Mouse (Mus musculus) myocyte (in vitro differentiated cells): ENCODE results near the gene Msi1.

Experiments used
- E2F4 ChIP-seq: IDR thresholded peaks from one replicate; pipeline ENCODE4 v1.6.1; 2011; ENCODE audit warnings: mild to moderate bottlenecking, control low read depth, moderate library complexity; ENCODE audit not compliant: insufficient read depth
- MAX ChIP-seq: IDR thresholded peaks from one replicate; pipeline ENCODE4 v1.6.1; 2011; ENCODE audit warnings: low read depth, mild to moderate bottlenecking, control low read depth
- MYOD1 ChIP-seq, 3 experiments: IDR thresholded peaks; one replicate each; pipeline ENCODE4 v1.6.1; 2011; ENCODE audit warnings: control low read depth in 2 of 3, low read depth in 2 of 3, mild to moderate bottlenecking in 2 of 3, moderate library complexity in 1 of 3; ENCODE audit not compliant: insufficient read length in 2 of 3, control insufficient read depth in 1 of 3
- MYOG ChIP-seq, 3 experiments: IDR thresholded peaks; one replicate each; pipeline ENCODE4 v1.6.1; 2011; ENCODE audit warnings: control low read depth in 2 of 3, low read depth in 2 of 3, mild to moderate bottlenecking in 2 of 3; ENCODE audit not compliant: insufficient read length in 2 of 3, control insufficient read depth in 1 of 3, insufficient read depth in 1 of 3
- POLR2A ChIP-seq: IDR thresholded peaks from one replicate; pipeline ENCODE4 v1.6.1; 2011; ENCODE audit warnings: low read depth, mild to moderate bottlenecking, control low read depth, moderate library complexity; ENCODE audit not compliant: insufficient read length
- REST ChIP-seq: IDR thresholded peaks from one replicate; pipeline ENCODE4 v1.6.1; 2011; ENCODE audit warnings: mild to moderate bottlenecking, control low read depth, moderate library complexity; ENCODE audit not compliant: insufficient read depth, insufficient read length
- TCF12 ChIP-seq: IDR thresholded peaks from one replicate; pipeline ENCODE4 v1.6.1; 2011; ENCODE audit warnings: mild to moderate bottlenecking, control low read depth; ENCODE audit not compliant: poor library complexity, insufficient read depth, severe bottlenecking
- TCF3 ChIP-seq: IDR thresholded peaks from one replicate; pipeline ENCODE4 v1.6.1; 2011; ENCODE audit warnings: low read depth, control low read depth; ENCODE audit not compliant: insufficient read length

DNA sequence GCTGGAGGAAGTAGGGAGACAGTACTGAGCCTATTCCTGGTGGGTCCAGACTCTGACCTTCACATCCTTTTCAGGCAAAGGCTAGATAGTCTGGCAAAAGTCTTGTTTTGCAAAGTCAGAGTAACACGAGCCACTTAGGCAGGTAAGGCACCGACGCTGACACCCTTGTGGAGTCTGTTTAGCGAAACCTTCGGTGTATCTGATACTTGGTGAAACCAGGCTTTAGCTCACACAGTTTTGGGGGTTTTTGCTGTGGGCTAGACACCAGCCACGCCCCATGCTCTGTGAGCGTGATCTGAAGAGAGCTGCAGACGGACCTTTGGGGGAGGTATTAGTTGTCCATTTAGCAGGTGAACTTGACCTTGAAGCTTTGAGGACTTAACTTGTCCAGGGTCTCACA lies 3.8 kb downstream of the Msi1 start:
- TF ChIP-seq TCF12, result no peak
- no peak for TF ChIP-seq POLR2A
- TF ChIP-seq MYOG (IDR thresholded peaks at IDR 0.05; ENCODE audit: control insufficient read depth in 1 of 3, insufficient read depth in 1 of 3, insufficient read length in 2 of 3, low read depth in 2 of 3), result no peak
- TF ChIP-seq E2F4, result no peak
- no peak for TF ChIP-seq REST
- TF ChIP-seq MAX, result no peak
- no peak for TF ChIP-seq TCF3
- TF ChIP-seq MYOD1 (IDR thresholded peaks at IDR 0.05; ENCODE audit: control insufficient read depth in 1 of 3, insufficient read length in 2 of 3, low read depth in 2 of 3), result no peak
